In the genomic region with DNA sequence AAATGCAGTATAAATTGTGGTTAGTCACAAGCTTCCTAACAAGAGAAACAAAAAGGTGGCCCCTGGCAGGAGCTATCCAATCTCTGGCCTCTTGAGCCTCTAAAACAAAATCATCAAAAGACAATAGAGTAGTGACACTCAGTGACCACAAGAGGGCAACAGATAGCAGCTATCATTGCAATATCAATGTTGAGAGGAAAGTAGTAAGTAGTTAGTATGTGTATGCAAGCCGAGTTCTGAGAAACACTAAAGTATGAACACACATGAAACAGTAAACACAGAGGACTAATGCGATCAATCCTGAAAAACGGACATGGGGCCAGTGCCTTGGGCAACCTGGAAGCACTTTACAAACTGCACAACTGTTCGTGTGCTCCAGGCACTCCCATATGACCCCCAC, we compare ENCODE assay signal across 8 mouse cellular contexts. TPM values are rescaled to one million over a fixed set of nuclear protein-coding genes. Genes with fewer than 3 reads are reported as not detected.
DNase-seq lines count a peak whose midpoint lies in the region; ATAC-seq and TF ChIP-seq lines count a peak whose summit lies in the region.

No protein-coding gene starts in this region.

- no peaks in the 10 kb centered on the region for H3K27me3 ChIP-seq in liver, embryonic 16.5 days (ENCODE audit: control insufficient read depth, insufficient read depth, low read depth, low read length)
- H3K27me3 ChIP-seq in liver, embryonic 11.5 days (replicated peaks; ENCODE audit: control insufficient read depth, insufficient read depth, low read length) = no peaks in the 10 kb centered on the region
- H3K27me3 ChIP-seq in liver, postnatal 0 days (ENCODE audit: insufficient read depth, low read length) = no peaks in the 10 kb centered on the region
- H3K27me3 ChIP-seq in stomach, postnatal 0 days (ENCODE audit: control insufficient read depth, insufficient read depth, low read length) = no peaks in the 10 kb centered on the region

- H3K27ac ChIP-seq in liver, embryonic 16.5 days (ENCODE audit: low read length) = no peak overlapping the region
- H3K27ac ChIP-seq in liver, embryonic 11.5 days (ENCODE audit: low read depth, low read length) = no peak overlapping the region
- no peak overlapping the region for H3K27ac ChIP-seq in liver, postnatal 0 days (ENCODE audit: low read depth)
- H3K27ac ChIP-seq in stomach, postnatal 0 days (replicated peaks) = no peak overlapping the region

- H3K9ac ChIP-seq in liver, embryonic 16.5 days (ENCODE audit: low read depth, low read length) = no peak overlapping the region
- no peak overlapping the region for H3K9ac ChIP-seq in liver, embryonic 11.5 days (ENCODE audit: low read depth, low read length)
- H3K9ac ChIP-seq in liver, postnatal 0 days (replicated peaks) = no peak overlapping the region
- H3K9ac ChIP-seq in stomach, postnatal 0 days (ENCODE audit: low read length) = no peak overlapping the region

- H3K4me2 ChIP-seq in liver, embryonic 16.5 days (ENCODE audit: low read depth, low read length) = no peak overlapping the region
- no peak overlapping the region for H3K4me2 ChIP-seq in liver, embryonic 11.5 days
- no peak overlapping the region for H3K4me2 ChIP-seq in liver, postnatal 0 days (ENCODE audit: low read depth, low read length)
- no peak overlapping the region for H3K4me2 ChIP-seq in stomach, postnatal 0 days (replicated peaks; ENCODE audit: low read depth)

- peaks cover 13% of the 10 kb centered on the region for H3K36me3 ChIP-seq in liver, embryonic 16.5 days (ENCODE audit: control insufficient read depth, insufficient read depth)
- 0 out of 2 replicates have a peak, but pooled peaks cover 2% of the 10 kb centered on the region for H3K36me3 ChIP-seq in liver, embryonic 11.5 days (ENCODE audit: control insufficient read depth, insufficient read depth, low read length)
- peaks cover 31% of the 10 kb centered on the region for H3K36me3 ChIP-seq in liver, postnatal 0 days (replicated peaks; ENCODE audit: insufficient read depth, low read length)
- H3K36me3 ChIP-seq in stomach, postnatal 0 days (ENCODE audit: control insufficient read depth, insufficient read depth, low read length) = peaks cover 2% of the 10 kb centered on the region; the same call in 1 of the 2 replicates

- H3K9me3 ChIP-seq in liver, embryonic 16.5 days (replicated peaks; ENCODE audit: control insufficient read depth, low read length) = no peaks in the 10 kb centered on the region
- no peaks in the 10 kb centered on the region for H3K9me3 ChIP-seq in liver, embryonic 11.5 days (ENCODE audit: control insufficient read depth, low read length)
- H3K9me3 ChIP-seq in liver, postnatal 0 days (ENCODE audit: low read length) = no peaks in the 10 kb centered on the region
- H3K9me3 ChIP-seq in stomach, postnatal 0 days (ENCODE audit: control insufficient read depth, low read length) = no peaks in the 10 kb centered on the region

- H3K4me3 ChIP-seq in liver, embryonic 16.5 days (ENCODE audit: low read depth, low read length) = no peak overlapping the region
- H3K4me3 ChIP-seq in liver, embryonic 11.5 days (ENCODE audit: low read depth, low read length) = no peak overlapping the region
- H3K4me3 ChIP-seq in liver, postnatal 0 days (ENCODE audit: low read depth, low read length) = no peak overlapping the region
- H3K4me3 ChIP-seq in stomach, postnatal 0 days (ENCODE audit: low read depth, low read length) = no peak overlapping the region

- WGBS in liver, embryonic 16.5 days (ENCODE audit: insufficient replicate concordance) = 32% methylated on average over 4 of the region's 4 CpGs
- 39% methylated on average over 4 of the region's 4 CpGs for WGBS in liver, embryonic 11.5 days
- WGBS in liver, postnatal 0 days (ENCODE audit: insufficient replicate concordance) = 34% methylated on average over 4 of the region's 4 CpGs
- WGBS in stomach, postnatal 0 days = 30% methylated on average over 4 of the region's 4 CpGs

- TF ChIP-seq EP300 in liver, postnatal 0 days (IDR thresholded peaks at IDR 0.05; ENCODE audit: low read depth) = no peak
- no peak for TF ChIP-seq EP300 in stomach, postnatal 0 days (optimal IDR thresholded peaks at IDR 0.05)

- H3K4me1 ChIP-seq in liver, embryonic 16.5 days (ENCODE audit: control insufficient read depth, low read depth, low read length) = peaks cover 2% of the 10 kb centered on the region
- H3K4me1 ChIP-seq in liver, embryonic 11.5 days (replicated peaks; ENCODE audit: control insufficient read depth, insufficient read depth, low read length) = no peaks in the 10 kb centered on the region; the same call in 1 of the 2 replicates
- H3K4me1 ChIP-seq in liver, postnatal 0 days (ENCODE audit: insufficient read depth) = peaks cover 6% of the 10 kb centered on the region
- no peaks in the 10 kb centered on the region for H3K4me1 ChIP-seq in stomach, postnatal 0 days (replicated peaks; ENCODE audit: control insufficient read depth, insufficient read depth)

- peak; percentile 51 to 64 for DNase-seq in cerebellum, postnatal 14 days
- no peak for DNase-seq in cerebellum, postnatal 4 days (ENCODE audit: low spot score in 2 of 2)
- no peak for DNase-seq in liver, embryonic 11.5 days (ENCODE audit: low spot score)
- peak; percentile 84 for DNase-seq in embryo, embryonic 10.5 days (ENCODE audit: low spot score)
- DNase-seq in liver, postnatal 0 days = no peak
- no peak for DNase-seq in stomach, postnatal 0 days (ENCODE audit: low spot score)
- DNase-seq in layer of hippocampus, adult 9-11 months = no peak

- TF ChIP-seq CTCF in liver, postnatal 0 days (IDR thresholded peaks at IDR 0.05; ENCODE audit: low read depth) = peak; percentile 91
- peak; percentile 93 for TF ChIP-seq CTCF in stomach, postnatal 0 days (IDR thresholded peaks at IDR 0.05; ENCODE audit: low read depth)

- ATAC-seq in liver, embryonic 16.5 days (ENCODE audit: low read depth) = 0 out of 2 replicates have a peak, but pooled peaks have one; percentile 14
- ATAC-seq in liver, embryonic 11.5 days (replicated peaks; ENCODE audit: low FRiP score) = no peak
- peak; percentile 69 for ATAC-seq in liver, postnatal 0 days
- ATAC-seq in stomach, postnatal 0 days (ENCODE audit: low FRiP score, low TSS enrichment) = no peak

RNA-seq across cellular contexts. Expression of gene Ralbp1, which starts 20.9 kb away (rescaled TPM):
- 35.4 and 37.7 TPM in 2 replicates for polyA plus RNA-seq in liver, embryonic 16.5 days (2015; fragmentation: Nextera tagmentation; extraction: Ambion mirVana)
- 48.7 and 55.2 TPM in 2 replicates for polyA plus RNA-seq in liver, embryonic 11.5 days (2014; fragmentation: Nextera tagmentation; extraction: Ambion mirVana)
- 29.5 TPM in 2 replicates for polyA plus RNA-seq in liver, postnatal 0 days (2015; fragmentation: Nextera tagmentation; extraction: Ambion mirVana)
- polyA plus RNA-seq in stomach, postnatal 0 days (2015; fragmentation: Nextera tagmentation; extraction: Ambion mirVana) = 114 and 117 TPM in 2 replicates

Comparison
In these comparisons a context has a peak if more than half of its experiments do, and no peak if none do; other contexts are left out.
1. DNase-seq: peak in cerebellum, postnatal 14 days (2 of 2) and embryo, embryonic 10.5 days (single experiment); none in cerebellum, postnatal 4 days (0 of 2), liver, embryonic 11.5 days (single experiment), liver, postnatal 0 days (single experiment), stomach, postnatal 0 days (single experiment) and layer of hippocampus, adult 9-11 months (single experiment).
2. ATAC-seq: peak in liver, embryonic 16.5 days (single experiment) and liver, postnatal 0 days (single experiment); none in liver, embryonic 11.5 days (single experiment) and stomach, postnatal 0 days (single experiment).